Mouse (Mus musculus): ENCODE measurements around the gene Ptgir.

DNA sequence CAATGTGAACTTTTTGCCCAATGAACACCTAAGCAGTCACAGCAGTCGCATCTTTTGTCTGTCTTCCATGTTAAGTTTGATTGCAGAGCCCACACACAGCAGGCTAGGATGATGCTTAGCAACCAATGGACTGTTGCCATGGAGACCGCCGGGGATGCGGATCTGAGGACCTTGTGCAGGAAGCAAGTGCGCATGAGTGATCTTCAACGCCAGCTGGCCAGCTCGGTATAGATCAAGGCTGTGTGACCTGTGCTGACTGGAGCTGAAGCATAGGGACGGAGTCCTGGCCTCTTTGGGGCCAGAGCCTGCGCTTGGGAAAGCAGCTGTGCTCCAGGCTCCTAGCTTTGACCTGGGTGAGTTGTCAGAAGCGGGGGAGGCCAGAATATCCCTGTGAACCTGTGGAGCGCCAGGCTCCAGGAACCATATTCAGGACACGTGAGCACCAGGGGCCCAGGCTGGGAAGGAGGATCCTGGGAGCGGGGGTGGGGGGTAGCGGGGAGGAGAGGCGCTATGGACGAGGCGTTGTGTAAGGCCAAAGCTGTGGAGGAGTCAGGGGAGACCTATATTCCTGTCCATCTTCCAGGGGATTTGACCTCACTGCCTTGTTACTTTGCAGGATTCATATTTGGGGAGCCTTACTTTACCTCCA is 53.4 kb downstream of the Ptgir start, which contains the start of gene Pnmal1:
- TF ChIP-seq CTCF (IDR thresholded peaks at IDR 0.05; ENCODE audit: control insufficient read depth, insufficient read depth, low read length) (no peak), POLR2A (IDR thresholded peaks at IDR 0.05; ENCODE audit: borderline replicate concordance, control insufficient read depth, low read depth, low read length) (no peak)

Data from bone marrow, adult 2 months (tissue).